Mouse (Mus musculus): ENCODE data around the gene Ablim2.

GRCm38 (mm10) chr5:35765909-35766308, 8.2 kb downstream of the Ablim2 start:
- TF ChIP-seq CTCF (IDR thresholded peaks at IDR 0.05; ENCODE audit: low read depth) (no peak), EP300 (IDR thresholded peaks at IDR 0.05; ENCODE audit: low read depth) (no peak)
